Mouse (Mus musculus) retina, postnatal 7 days (tissue): ENCODE results near the gene Mef2a.
"Not testable (repeated sequence)": the region's sequence is repeated elsewhere in the genome, so short reads cannot be mapped to it uniquely, and the experiment has no call there.

Experiments used
- DNase-seq: peaks from one replicate; pipeline ENCODE4 v3.0.0-alpha.2; 2012; ENCODE audit warnings: low read depth, low spot score

Gene Mef2a

DNA sequence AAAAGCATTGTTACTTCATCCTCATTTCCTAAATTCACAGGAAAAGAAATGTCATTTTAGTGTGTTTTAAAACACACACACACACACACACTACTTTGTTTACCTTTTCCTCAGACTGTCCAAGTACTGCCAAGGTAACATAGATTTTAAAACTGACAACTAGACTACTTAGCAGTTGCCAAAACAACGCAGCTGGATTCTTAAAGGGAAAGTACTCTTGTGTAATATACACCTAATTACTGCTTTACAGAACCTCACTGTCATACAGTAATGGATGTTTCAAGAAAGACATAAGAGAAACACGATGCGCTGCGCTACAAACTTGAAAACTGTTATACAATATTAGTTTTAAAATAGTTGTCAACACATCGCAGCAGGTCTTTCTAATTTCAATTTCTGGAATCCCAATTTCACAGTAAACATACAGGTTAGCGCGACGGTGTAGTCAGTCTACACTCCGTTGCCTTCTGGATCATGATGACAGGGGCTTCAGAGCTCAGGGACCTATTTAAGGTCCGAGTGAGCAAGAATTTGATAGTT, 1.2 kb downstream of the Mef2a start:
- DNase-seq = no peak

DNA sequence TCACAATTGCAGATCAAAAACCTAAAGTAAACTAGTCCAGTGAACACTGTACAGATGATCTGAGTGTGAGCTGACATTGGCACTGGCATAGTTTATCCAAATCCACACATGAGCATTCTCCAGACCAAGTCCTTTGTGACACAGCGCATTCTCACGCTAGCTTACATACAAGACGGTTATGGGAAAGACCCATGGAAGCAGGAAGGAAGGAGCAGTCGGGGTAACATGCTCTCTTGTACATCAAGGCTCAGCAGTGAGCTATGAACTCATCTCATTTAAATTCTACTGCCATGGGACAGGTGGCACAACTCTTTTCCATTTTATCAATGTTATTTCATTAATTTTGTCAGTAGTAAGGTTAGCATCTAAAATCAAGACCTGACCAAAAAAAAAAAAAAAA, 3.0 kb downstream of the Mef2a start:
- no peak for DNase-seq

DNA sequence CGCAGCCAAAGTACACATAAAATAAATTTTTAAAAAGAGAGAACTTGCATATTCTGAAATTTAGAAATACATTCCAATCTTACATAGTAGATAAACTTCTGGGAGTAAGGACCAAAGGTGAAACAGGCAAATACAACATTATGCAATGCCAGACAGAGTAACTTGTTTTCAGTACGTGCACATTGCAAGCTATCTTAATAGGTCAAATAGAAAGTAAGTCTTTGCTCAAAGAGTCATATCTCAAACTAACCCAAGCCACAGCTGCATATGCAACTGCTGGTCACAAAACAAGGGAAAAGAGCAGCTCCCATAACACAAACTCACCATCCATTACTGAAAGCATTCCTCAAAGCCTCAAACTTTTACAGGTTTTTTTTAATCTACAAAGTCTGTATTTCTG, 4.3 kb downstream of the Mef2a start:
- no peak for DNase-seq

DNA sequence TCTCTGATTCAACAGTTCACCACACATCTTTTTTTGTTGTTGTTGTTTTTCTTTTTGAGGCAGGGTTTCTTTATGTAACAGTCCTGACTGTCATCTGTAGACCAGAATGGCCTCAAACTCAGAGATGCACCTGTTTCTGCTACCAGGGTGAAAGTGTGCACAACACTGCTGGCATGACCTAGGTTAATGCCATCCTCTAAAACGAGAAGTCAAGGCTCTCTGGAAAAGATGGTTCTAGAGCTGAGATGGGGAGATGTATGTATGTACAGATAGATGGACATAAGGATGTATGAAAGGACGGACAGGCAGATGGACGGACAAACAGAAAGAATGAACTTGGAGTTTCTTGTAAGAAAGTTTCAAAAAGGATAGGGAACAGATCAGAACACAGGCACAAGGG, 12.1 kb downstream of the Mef2a start:
- no peak for DNase-seq

DNA sequence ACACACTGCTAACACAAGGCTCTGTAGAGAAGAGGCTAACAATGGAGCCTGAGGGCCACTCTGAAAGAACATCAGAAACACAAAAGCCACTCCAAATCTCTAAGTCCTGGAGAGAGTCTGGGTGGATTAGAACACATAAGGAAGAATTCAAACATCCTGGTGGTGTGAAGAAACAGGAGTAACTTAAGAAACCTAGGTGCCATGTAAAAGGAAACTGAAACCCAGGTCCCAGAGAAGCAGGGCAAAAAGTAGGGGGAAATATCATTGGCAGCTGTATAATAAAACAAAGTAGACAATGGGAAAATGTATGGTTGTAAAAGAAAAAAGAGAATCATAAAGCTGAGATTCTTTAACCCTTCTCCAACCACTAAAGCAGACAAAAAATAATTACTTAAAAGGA, 12.8 kb downstream of the Mef2a start:
- no peak for DNase-seq

DNA sequence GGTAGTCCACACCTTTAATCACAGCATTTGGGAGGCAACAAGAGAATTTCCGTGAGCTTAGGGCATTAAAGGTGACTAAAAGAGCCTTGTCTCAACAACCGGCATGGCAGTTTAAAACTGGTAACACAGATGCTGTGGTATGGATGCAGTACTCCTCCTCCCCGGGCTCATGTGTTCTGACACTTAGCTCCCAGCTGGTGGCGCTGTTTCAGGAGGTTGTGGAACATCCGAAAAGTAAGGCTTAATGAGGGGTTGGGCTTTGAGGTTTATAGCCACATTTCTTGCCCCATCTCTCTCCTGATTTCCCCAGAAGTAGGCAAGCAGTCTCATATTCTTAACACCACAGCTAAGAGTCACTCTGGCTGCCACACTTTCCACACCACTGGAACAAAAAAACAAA, 16.8 kb downstream of the Mef2a start:
- DNase-seq = no peak

DNA sequence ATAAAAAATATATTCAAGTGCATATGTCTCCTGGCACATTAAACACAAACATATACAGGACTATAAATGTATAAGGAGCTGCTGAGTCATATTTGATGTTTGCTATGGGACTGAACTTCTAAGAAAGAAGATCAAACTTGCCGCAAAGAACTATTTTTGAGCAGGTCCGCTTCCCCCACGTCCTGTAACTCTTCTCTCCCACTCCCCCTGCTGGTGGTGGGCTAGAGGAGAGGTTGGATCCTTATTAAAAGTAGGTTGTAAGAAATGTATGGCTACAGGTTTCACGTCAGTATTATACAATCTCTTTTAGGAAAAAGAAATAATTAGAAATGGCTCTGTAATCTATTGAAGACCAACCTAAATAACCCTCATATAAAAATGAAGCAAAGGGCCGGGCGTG, 19.0 kb downstream of the Mef2a start:
- no peak for DNase-seq

DNA sequence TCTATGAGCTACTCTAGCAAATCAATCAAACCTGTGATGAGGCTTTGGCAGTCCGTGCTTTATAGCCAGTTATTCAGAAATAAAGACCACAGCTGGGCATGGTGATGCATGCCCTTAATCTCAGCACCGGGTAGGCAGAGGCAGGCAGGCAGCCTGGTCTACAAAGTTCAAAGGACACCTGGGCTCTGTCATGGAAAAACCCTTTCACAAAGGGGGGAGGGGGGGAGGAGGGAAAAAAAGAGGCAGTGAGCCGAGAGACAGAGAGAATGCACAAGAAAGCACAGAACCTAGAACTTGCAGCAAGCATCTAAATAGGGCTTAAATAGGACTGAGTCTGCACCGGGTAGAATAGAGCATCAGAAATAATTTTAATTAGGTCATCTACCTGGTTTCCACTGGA, 19.7 kb downstream of the Mef2a start:
- no peak for DNase-seq

DNA sequence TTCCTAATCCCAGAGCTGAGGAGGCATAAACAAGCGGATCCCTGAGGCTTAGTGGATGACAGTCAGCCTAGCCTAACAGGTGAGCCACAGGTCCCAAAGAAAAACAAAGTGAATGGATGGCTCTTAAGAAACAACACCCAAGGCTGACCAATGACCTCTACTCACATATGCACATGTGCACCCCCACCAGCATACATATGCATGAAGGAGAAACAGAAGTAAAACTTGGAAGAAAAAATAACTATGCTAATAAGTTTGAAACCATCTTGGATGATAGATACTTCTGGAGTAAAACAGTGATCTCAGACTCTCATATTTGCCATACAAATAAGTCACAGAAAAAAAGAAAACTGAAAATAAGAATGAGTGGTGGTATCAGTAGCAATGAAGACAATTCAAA, 28.2 kb downstream of the Mef2a start:
- DNase-seq = no peak

DNA sequence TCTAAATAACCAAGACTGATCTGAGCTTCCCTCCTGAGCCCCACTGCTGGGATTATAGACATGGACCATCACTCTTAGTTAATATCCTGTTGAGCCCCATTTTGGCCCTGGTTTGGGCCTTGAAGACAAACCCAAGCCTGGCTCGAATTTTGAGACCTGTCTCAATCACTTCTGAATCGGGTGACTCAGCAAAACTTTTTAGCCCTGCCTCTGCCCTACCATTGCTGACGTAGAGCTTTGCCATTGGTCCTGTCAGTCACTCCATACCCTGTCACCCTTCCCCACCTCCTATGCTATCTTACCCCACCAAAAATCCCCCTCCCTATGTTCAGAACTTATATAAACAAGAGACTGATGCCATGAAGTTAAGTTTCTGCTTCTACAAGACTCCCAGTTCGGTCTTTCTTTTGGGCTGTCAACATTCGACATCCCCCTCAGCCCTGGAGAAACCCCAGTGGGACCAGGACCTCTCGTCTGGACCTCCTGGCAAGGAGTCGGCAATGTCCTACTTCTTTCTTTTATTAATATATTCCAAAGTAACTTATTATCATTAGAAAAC, 30.5 kb downstream of the Mef2a start:
- no peak for DNase-seq

DNA sequence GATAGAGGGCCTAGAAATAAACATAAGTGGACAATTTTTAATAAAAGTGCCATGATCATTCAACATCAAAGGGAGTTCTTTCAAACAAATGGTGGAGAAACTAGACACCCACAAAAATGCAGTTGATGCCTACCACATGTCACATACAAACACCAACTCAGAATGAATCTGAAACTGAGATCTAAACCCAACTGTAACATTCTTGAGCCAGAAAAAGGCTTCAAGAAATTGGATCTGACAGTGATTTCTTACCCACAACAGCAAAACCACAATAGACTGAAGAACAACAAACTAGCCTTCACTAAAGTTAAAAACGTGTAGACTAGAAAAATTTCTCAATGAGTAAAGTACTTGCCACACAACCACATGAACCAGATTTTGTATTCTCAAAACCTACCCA, 52.3 kb downstream of the Mef2a start:
- no peak for DNase-seq

DNA sequence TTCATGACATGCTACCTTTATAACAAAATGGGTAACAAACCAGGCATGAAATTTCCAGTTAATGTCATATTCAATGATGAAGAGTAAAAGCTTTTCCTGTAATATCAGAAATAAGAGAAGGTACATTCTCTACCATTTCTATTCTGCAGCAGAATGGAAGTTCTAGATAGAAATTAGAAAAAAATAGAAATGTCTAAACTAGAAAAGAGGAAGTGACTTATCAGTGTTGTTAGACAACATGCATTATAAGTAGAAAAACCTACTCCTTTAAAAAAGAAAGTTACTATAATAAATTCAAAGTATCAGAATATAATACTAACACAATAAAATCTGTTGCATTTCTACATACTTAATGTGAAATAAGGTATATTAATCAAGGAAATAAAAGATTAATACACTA, 54.0 kb downstream of the Mef2a start:
- no peak for DNase-seq

DNA sequence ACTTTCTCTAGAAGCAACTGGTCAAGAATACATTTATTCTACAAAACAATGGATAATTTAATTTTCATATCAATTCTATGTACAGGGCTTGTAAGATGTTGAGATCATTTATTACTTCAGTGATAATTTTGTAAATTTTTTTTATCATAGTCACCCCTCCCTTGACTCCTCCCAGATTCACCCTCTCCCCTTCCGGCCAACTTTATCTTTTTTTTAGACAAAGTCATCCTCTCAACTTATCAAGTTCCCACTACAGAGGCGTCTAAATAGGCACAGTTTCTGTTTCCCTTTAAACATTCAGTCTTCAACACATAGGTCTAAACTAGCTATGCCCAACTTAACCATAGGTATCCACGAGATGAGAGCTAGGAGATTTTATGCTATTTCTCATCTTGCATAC, 59.5 kb downstream of the Mef2a start:
- DNase-seq = no peak

DNA sequence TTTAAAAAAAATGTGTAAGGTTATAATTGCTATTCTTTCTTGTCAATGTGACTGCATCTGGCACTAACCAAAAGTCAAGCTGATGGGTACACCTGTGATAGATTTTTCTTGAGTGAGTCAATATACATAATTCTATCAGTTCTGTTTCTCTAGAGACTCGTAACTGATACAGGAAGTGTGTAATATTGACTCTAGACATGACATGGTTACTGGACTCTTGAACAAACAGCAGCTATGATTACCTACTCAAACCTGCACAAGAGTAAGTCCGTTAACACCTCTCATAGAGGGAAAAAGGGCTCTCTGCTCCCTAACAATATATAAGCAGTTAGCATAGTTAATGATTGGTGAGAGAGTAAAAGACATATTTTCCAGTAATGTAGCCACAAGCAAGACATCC, 62.5 kb downstream of the Mef2a start:
- DNase-seq = no peak

DNA sequence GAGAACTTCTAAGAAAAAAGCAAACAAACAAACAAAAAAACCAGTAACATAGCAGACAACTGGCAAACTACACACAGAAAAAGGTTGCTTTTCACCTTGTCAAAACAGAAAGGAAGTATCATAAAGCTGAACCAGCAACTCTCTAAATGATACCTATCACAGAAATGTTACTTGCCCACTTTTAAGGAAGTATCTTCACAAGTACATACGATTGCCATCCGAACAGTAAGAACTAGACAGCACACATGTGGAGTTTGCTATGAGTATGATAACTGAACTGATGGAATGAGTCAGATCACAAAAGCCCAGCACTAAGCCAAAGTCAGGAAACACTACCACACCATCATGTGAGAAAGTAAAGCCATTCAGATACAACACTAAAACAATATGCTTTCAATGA, 64.6 kb downstream of the Mef2a start:
- no peak for DNase-seq

DNA sequence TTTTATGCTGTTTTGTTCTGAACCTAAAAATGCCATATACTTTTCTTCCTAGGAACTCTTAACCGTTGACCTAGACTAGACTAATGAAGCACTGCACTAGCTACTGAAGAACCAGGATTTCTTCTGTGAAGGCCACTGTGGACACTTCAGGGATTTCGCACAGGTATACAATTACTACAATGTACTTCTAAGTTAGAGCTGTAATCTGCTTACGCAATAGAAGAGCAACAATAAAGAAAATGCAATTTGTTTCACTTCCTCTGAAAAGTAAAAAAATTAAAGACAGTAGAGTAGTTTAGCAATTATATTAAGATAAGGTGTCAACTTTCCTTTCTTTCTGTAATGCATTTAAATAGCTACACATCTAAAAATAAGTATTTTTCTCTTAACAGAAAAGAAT, 65.6 kb downstream of the Mef2a start:
- no peak for DNase-seq

DNA sequence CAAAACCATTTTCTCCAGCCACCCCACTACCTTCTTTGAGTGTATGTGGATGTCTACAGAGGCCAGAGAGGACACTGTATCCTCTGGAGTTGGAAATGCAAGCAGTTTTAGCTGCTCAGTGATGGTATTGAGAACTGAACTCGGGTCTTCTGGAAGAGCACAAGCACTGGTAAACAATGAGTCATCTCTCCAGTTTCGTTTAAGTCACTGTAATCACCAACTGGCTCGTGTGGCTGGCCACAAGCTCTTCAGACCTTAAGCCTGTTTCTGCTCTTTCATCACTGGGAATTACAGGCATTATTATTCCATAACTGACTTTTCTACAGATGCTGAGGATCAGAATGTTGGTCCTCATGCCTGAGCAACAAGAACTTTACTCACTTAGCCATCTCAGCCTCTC, 67.7 kb downstream of the Mef2a start:
- no peak for DNase-seq

DNA sequence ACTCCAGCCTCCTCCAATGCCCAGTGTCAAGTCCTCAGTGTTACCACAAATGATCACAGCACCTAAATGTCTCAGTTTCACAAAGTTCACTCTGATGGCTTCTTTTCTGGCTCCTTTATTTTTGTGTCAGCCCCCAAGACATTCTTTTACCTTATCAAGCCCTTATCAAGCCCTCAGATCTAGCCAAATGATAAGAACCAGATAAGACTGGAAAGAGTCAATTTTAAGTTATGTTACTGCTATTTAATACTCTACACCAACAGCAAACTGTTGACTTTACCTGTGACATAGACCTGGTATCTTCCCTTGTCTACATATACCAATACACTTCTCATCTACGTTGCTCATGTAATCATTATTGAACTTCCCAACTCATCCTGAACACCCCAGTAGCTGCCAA, 76.2 kb downstream of the Mef2a start:
- DNase-seq = no peak

DNA sequence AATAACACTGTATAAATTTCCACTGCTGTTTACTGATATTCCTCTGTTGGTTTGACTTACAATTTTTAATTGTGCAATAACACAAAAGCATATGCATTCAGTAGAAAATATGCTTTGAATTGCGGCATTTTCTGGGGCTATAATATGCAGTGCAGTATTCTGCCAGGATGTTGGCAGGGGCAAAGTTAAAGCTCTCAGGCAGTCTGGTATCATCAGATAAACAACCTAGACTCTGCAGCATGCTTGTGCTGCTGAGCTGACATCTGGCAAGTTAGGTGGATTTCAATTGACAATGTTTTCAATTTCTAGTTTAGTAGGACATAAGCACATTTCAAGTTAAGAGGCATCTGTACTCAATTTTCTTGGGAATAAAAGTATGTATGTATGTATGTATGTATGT, 81.3 kb downstream of the Mef2a start:
- no peak for DNase-seq

DNA sequence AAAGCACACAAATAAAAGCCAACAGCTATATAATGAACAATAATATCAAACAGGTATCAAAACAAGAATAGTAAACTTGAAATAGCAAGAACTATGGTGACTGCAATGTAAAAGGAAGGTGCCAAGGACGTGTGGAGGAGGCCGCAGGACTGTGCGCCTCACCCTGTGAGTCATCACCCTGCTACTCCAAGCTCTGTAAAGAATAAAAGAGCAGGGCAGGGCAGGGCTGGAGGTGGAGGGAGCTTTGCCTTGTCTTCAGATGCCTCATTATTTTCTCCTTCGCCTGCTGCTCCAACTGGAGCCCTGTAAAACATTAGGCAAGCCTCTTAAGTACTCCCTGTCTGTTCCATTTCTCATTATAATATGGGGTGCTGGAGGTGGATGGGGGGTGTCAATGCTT, 85.2 kb downstream of the Mef2a start:
- no peak for DNase-seq

DNA sequence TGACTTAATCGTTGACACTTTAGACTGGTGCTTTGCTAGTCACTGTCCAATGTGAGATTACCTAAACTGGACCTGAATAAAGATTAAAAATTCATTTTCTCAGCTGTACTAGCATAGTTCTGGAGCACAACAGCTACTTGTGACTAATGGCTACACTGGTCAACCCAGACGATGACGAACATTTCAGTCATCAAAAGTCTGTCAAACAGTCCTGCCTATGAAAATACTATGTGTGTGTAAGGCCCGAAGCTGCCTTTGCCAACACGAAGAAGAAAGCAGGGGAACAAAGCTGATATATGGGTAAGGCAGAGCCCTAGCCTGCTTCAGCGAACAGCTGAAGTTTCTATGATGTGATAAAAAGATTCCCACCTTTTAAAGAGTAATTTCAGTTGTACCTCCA, 89.1 kb downstream of the Mef2a start:
- DNase-seq = no peak

DNA sequence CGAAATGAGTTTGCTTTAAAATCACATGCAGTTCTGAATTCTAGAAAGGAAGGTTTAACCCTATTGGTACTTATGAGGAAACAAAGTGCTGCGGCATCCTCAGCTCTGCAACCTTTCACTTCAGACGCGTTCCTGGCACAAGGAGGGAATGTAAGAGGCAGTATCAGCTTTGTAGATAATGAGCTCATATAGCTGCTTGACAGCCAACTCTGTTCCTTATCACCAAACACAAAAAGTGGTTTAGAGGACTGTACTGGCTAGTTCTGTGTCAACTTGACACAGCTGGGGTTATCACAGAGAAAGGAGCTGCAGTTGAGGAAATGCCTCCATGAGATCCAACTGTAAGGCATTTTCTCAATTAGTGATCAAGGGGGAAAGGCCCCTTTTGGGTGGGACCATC, 102.2 kb downstream of the Mef2a start:
- not testable (repeated sequence) for DNase-seq

DNA sequence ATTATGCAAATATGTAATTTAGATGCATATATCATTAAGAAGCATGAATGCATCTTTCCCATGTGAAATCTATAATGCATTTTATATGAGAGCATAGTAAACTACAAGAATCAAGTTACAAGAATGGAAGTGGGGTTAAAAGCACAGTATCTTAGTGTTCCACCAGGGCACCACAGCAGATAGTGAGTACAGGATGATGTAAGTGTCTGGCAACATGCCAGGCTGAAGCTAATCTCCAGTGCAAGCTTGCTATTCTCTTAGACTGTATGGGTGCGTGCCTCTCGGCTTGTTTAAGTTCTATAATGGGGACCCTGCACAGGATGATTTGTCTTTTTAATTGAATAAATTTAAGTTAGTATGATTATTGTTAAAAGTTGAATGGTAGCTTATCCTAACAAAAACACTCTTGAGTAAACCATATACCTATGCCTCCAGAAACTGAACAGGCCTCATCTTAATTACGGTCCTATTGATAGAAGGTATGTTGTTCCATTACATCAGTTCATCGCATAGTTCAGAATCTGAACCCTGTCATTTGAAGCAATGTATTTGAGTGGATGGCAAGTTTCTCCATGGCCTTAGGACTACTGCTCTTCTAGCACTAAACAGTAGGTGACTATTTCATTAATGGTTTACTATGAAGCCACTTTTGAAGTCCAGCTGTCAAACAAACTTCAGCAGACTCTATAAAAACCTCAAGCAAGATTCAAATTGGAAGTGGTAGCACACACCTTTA, 112.7 kb downstream of the Mef2a start:
- DNase-seq = peak; percentile 74

DNA sequence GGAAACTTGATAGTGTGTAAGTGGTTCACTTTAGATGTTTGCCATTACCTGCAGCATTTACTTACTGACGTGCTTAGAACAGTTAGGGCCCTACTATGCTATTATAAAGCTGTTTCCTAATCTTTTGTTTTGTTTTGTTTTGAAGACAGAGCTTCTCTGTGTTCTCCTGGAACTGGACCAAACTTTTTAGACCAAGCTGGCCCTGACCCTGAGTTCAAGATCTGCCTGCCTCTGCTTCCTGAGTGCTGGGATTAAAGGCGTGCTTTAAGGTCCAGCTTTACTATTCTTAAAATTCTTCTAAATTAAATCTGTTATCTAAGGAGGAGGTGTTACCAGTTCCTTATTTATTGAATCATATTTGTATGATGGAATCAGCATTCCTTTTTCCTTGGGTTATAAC, 126.6 kb downstream of the Mef2a start:
- DNase-seq = no peak
